Mouse (Mus musculus) T-helper 2 cell (primary cell): ENCODE measurements around the gene Smarcc1.

Experiments used
- in situ Hi-C: fragments of 300-600 bp; cut with MboI, MseI; formaldehyde crosslinking; loops from one replicate; pipeline ENCODE4 v1.15.1; 2025; ENCODE audit warnings: high pct_unique_total_duplicates

Smarcc1 gene

DNA sequence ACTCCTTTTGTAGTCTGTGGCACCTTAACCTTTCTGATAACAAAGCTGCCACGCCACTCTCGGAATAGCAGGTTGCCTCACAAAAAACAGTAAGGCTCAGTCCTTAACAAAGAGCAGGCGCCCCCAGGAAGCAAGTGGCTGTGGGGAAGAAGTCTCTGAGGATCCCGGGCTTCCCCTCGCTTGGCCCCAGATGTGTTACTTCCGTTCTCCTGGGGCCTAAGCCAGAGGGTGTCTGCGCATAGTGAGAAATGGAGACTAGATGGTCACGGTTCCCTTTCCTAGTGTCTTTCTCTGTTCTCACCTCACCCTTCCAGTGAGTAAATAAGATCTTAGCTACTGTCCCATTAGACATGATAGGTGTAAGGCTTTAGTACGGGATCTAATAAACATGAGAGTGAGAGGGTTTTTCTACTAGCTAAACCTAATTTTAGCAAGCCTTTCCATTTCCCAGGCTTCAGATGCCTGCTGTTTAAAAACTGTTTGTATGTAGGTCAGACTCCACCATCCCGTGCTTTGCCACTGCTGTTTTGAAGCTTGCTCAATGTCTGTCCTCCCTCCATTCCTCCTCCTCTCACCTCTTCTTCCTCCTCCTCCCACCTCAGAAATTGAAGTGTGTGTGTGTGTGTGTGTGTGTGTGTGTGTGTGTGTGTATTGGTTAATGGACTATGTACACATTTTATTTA, 112.2 kb downstream of the Smarcc1 start:
- in situ Hi-C loops = no loop called here

DNA sequence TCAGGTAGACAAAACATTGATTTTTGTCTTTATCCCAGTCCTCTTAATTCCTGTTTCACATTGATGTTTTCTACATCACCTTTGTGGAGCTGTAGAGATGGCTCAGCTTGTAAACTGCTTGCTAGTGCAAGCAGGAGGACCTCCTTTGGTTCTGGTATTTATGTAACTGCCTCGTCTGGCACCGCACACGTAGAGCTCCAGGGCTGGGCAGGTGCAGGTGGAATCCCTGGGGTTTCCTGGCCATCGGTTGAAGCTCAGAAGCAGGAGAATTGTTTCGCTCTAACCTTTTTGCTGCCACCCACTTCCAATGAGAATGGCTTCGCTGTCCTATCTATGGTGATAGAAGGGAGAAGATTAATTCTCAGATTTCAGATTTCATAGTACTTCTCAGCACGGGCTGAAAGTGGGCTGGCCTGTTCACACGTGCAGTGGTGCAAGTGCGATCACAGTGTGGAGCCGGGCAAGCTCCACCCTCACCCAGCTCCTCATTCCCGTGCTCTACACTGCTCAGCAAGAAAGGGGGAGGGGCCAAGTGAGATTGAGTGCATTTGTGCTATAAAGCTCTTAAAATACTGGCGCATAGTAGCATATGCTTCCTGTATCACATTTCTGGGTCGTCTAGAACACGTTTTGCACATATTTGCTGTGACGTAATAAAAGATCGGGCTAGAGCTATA, 113.0 kb downstream of the Smarcc1 start:
- in situ Hi-C loops = no loop called here

- in situ Hi-C loops = no loop called here
Observed at GRCm38 (mm10) chr9:110234962-110235361, 117.5 kb downstream of the Smarcc1 start.

GRCm38 (mm10) chr9:110243221-110243833, 125.8 kb downstream of the Smarcc1 start, which contains the start of gene Cspg5:
Gene Cspg5, plus strand, starts transcription at chr9:110243783.
- in situ Hi-C loops = no loop called here

- in situ Hi-C loops = no loop called here
Observed at GRCm38 (mm10) chr9:110244567-110244888, 127.0 kb downstream of the Smarcc1 start.

DNA sequence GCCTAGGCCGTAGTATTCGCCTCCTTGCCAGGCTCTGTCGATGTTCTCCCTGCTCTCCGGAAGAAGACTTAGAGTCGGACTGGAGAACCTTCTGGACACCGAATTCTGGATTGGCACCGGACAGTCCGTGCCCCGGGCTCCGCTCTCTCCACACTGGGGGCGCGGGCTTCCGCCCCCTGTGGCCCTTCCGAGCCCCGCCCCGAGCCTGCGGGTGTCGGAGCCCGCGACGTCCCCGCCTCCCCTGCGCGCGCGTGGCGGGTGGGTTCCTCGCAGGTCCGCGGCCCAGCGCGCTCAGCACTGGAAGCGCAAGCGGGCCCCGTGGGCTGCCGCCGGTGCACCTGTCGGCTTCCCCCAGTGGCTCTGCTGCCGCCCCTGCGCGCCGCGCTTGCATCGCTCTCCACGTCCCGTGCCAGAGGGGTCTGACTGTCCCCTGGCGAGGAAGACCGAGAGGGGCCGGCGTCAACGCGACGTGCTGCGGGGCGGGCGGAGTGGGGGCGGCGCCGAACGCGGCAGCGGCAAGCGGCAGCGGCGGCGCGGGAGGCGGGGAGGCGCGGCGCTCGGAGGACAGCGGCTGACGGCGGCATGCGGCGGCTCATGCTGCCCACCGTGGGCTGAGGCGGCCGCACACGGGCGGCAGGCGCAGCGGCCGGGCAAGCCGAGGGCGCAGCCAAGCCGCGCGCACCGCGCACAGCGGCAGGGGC, 127.5 kb downstream of the Smarcc1 start:
- in situ Hi-C loops = no loop called here

DNA sequence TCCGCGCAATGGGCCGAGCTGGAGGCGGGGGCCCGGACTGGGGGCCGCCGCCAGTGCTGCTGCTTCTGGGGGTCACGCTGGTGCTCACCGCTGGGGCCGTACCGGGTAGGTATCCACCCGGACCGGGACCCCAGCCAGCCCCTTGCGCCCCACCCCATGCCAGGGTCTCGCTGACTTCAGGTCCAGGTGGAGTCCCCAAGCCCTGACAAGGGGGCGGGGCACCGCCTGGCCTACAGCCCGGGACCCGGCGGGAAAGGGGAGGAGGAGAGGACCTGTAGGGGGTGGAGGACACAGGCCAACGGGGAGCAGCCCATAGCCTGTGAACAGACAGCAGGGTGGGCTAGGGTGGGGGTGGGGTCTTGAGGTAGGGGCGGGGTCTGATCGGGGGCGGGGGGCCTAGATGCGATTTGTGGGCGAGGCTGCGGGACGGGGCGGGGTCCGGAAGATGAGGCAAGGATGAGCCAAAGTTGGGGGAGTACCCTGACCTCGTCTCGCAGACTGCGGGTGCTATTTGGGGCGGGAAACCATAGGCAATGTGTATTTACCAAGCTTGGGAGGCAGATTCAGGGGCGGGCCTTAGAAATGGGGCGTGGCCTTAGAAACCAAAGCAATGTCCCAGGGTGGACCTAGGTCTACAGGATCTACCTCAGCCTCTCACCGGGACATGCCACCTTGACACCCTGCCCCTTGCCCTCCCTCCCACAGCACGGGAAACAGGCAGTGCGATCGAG, 128.2 kb downstream of the Smarcc1 start:
- in situ Hi-C loops = no loop called here

GRCm38 (mm10) chr9:110246321-110246640, 128.8 kb downstream of the Smarcc1 start:
- in situ Hi-C loops = no loop called here

GRCm38 (mm10) chr9:110247049-110247448, 129.5 kb downstream of the Smarcc1 start:
- in situ Hi-C loops = no loop called here

DNA sequence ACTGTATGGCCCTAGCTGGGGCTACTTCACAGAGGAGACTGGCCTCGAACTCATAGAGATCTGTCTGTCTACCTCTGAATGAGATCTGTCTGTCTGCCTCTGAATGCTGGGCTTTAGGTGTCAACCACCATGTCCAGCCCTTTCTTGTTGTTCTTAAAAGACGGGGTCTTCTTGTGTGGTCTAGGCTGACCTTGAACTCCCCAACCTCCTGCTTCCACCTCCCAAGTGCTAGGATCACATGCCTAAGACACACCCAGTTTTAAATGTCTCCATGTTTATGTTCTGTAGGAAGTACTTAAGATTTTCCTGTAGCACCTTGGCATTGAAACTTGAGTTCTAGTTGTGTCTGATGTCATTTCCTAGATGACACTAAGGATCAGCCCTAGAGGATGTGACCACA, 131.4 kb downstream of the Smarcc1 start:
- in situ Hi-C loops = no loop called here

DNA sequence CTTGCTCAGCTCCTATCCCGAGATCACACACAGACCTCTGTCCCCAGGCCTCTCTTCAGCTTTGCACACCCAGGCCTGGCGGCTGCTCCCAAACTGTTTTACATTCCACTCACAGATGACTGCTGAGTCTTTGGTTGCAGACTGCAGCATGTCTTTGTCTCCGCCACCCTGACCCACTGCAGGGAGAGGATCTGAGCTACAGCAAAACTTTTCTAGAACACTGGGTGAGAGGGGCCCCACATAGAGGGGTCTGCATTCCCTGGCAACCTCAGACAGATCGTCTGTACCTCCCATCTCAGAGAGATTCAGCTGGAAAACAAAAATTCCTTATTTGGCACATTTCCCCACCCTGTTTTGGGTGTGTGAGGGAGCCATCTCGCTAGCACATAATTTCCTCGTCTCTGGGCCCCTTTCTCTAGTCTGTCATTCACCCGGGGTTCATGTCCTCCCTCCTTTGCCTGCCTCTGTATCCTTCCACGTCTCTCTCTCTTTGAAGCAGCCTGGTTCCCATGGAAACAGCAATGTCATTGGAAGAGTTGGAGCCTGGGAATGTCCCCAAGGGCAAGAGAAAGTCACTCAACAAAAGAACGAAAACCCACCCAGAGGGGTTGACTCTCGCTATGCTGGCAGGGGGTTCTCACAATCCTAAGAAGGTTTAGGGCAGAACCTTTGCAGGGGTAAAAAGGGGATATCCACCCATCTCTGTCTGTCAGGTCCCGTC, 132.5 kb downstream of the Smarcc1 start:
- in situ Hi-C loops = no loop called here

DNA sequence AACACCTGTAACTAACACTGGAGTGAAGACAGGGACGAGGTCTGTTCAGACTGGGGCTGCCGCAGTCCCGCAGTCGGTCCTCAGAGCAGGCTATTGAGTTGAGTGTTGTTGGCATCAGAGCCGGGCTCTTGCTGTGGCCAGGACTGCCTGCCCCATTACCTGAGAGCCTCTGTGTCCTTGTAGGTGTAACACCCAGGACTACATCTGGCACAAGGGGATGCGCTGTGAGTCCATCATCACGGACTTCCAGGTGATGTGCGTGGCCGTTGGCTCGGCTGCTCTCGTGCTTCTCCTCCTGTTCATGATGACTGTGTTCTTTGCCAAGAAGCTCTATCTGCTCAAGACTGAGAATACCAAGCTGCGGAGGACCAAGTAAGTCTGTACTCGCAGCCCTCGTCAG, 133.3 kb downstream of the Smarcc1 start:
- in situ Hi-C loops = no loop called here

DNA sequence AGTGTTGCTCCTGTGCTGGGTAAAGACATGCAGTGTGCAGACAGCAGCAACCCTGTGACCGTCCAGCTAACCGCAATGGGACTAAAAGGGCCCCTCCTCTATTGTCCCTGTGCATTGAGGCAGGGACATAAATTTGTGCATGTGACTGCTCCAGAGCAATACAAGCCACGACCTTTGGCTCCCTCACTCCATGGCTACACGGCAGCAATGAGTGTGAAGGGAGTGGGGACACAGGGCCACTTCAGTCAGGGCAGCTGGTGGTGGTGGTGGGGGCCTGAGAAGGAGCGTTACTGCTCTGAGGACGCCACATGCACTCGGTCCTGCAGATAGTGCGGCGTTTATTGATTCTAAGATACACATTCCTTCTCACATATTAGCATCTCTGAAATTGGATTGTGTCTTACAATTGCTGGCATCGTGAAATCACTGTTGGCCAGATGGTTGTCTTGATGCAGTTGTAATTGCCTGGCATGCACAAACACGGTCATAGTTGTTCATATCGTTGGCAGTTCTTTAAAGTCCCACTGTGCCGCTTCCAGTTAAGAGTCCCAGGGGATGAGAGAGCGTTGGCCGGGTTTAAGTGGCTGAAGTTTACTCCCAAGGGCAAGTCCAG, 138.0 kb downstream of the Smarcc1 start:
- in situ Hi-C loops = no loop called here

DNA sequence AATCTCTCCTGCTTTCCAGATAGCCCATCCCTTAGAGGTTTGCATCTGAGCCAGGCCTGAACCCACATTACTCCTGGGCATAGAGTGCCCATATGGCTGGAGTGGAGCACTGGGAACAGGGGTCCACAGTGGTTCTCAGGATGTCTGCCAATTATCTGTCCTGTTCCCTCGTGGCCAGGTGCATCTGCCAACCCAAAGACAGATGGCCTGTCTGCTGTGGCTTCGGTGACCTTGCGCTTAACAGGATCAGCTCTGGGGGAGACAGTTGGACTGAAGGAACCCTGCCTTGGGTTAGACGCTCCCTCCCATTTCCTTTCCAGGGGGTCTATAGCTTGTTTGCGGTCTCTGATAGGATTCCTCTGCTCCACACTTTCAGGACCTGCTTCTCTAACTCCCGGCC, 141.1 kb downstream of the Smarcc1 start:
- in situ Hi-C loops = no loop called here

GRCm38 (mm10) chr9:110259118-110259517, 141.6 kb downstream of the Smarcc1 start:
- in situ Hi-C loops = no loop called here

DNA sequence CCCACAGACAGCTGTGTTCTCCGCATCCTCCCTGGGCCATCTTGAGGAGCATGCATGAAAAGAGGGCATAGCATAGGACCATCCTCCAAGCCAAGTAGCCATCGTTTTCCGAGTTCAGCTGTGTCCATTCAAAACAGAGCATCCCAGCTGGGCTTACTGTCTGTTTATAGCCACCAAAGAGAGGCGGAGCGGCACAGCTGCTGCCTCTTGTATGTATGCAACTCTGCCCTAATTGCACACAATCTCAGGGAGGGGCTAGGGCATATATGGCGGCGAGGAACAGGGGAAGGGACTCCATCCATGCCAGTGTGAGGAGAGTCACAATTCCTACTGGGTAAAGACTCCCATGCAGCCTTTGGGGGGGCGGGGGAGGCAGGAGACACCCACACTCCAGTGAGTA, 145.7 kb downstream of the Smarcc1 start:
- in situ Hi-C loops = no loop called here

DNA sequence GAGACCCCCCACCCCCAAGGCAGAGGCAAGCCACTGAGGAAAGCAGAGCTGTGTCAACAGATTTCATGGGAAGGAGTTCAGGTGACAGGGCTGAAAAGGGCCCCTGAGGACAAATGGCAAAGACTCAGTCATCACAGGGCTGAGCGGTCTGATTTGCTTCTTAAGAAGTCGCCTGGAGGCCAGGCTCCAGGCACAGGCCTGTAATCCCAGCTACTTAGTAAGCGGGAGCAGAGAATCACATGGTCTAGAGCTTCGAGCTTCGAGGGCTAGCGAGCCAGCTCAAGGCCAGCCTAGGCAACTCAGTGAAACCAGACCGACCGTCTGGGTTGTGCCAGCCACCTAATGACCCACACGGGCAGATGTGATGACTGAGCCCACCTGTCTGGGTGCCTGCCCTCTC, 147.5 kb downstream of the Smarcc1 start:
- in situ Hi-C loops = no loop called here

- in situ Hi-C loops = no loop called here
Observed at GRCm38 (mm10) chr9:110268416-110268815, 150.9 kb downstream of the Smarcc1 start.

DNA sequence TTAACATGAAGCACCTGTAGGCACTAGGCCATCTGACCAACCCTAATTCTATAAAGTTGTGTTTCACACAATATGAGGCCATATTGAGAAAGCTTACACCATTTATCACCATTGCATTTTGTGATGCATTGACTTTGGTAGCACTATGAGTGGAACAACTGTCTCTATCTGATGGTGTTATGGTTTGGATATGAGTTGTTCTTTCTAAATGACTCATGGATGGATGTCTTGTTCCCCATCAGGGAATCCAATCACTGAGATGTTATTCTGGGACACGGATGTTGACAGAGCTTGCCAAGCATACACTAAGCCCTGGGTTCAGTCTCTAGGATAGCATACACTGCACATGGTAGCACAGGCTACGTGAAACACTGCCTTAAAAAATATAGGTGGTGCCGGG, 154.8 kb downstream of the Smarcc1 start:
- in situ Hi-C loops = loop anchor here (10.0 kb wide), 1 partner anchor 1578 kb away; no protein-coding TSS in a partner anchor

- in situ Hi-C loops = loop anchor here (10.0 kb wide), 1 partner anchor 1579 kb away; no protein-coding TSS in a partner anchor
Observed at GRCm38 (mm10) chr9:110273507-110273906, 156.0 kb downstream of the Smarcc1 start.

DNA sequence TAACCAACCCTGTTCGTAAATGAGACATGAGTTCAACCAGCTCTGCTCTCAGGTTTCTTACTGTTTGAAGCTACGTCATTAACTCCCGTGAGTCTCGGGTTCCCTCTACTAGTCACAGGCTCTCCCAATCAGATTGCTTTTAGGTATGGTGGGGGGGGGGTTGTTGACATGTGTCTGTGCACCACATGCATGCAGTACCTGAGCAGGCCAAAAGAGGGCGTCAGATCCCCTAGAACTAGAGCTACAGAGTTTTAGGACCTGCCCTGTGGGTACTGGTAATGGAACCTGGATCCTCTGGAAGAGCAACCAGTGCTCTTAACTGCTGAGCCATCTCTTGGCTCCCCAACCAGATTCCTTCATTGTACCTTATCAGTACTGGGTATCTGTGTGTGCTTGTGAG, 158.4 kb downstream of the Smarcc1 start:
- in situ Hi-C loops = loop anchor here (10.0 kb wide), 1 partner anchor 1581 kb away; no protein-coding TSS in a partner anchor
